Comparison of ENCODE assay signal across 19 mouse cellular contexts in the genomic region with DNA sequence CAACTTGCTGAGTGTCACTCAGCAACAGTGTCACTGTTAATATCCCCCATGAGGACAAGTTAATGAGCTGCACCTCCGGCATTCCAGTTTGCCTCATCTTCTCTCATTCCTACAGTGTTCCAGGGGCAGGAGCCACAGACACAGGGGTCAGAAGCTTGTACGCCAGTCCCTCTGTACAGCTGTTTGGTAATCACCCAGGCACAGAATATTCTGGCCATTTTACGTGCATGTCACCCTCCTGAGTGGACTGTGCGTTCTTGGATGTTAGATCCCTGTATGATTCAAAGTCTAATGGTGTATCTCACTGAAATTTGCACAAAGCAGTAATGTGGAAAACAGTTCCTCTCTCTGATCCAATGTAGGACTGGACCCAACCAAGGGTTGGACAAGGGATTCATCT.
DNase-seq lines count a peak whose midpoint lies in the region; ATAC-seq and TF ChIP-seq lines count a peak whose summit lies in the region.
"Had no signal": no experiment of that assay in that cellular context is flagged by ENCODE, and none has a peak within 500 bp of the region (broad histone marks: within the 10 kb centered on the region; RNA-seq: fewer than 3 reads in every experiment).

No protein-coding gene starts in this region.

- H3K27ac ChIP-seq in heart, adult 2 months = no peak overlapping the region
- peak overlapping the region; percentile 4; the same call in 1 of the 2 replicates for H3K27ac ChIP-seq in testis, adult 2 months (ENCODE audit: control insufficient read depth, insufficient read depth, low read depth, low read length)
- H3K27ac ChIP-seq in forebrain, embryonic 16.5 days (ENCODE audit: low read length) = no peak overlapping the region
- H3K27ac ChIP-seq: embryonic facial prominence, embryonic 10.5 days; embryonic facial prominence, embryonic 13.5 days; forebrain, embryonic 12.5 days; forebrain, embryonic 15.5 days; hindbrain, embryonic 10.5 days; hindbrain, embryonic 13.5 days; intestine, embryonic 15.5 days had no signal

- peak; percentile 32 for DNase-seq in gastrocnemius, adult 18-20 months (ENCODE audit: low spot score)
- no peak for DNase-seq in gastrocnemius, postnatal 36 days
- peak; percentile 23 for DNase-seq in heart, adult 8-10 months (ENCODE audit: low spot score)
- DNase-seq in heart, adult 2 months = no peak
- DNase-seq in left cerebral cortex, postnatal 10 days (ENCODE audit: extremely low spot score in 1 of 2, low spot score in 2 of 2) = no peak
- DNase-seq: cerebellum, postnatal 25 days; embryo, embryonic 11 days had no signal

- H3K27me3 ChIP-seq in heart, adult 2 months (ENCODE audit: control insufficient read depth, insufficient read depth, low read length) = no peaks in the 10 kb centered on the region
- no peaks in the 10 kb centered on the region for H3K27me3 ChIP-seq in testis, adult 2 months (ENCODE audit: control insufficient read depth, insufficient read depth, low read length)
- no peaks in the 10 kb centered on the region for H3K27me3 ChIP-seq in forebrain, embryonic 16.5 days (replicated peaks; ENCODE audit: control insufficient read depth, insufficient read depth, low read length)
- H3K27me3 ChIP-seq: embryonic facial prominence, embryonic 13.5 days; forebrain, embryonic 12.5 days; forebrain, embryonic 15.5 days; hindbrain, embryonic 13.5 days; intestine, embryonic 15.5 days; Patski had no signal

- ATAC-seq in forebrain, embryonic 16.5 days = no peak
- ATAC-seq: forebrain, embryonic 15.5 days; intestine, embryonic 15.5 days; Patski had no signal

- H3K4me3 ChIP-seq in heart, adult 2 months = no peak overlapping the region
- no peak overlapping the region for H3K4me3 ChIP-seq in testis, adult 2 months (ENCODE audit: control insufficient read depth, low read depth, low read length)
- no peak overlapping the region for H3K4me3 ChIP-seq in forebrain, embryonic 16.5 days (replicated peaks; ENCODE audit: low read length)
- H3K4me3 ChIP-seq: embryonic facial prominence, embryonic 10.5 days; embryonic facial prominence, embryonic 13.5 days; erythroblast, embryonic 14.5 days; forebrain, embryonic 12.5 days; forebrain, embryonic 15.5 days; hindbrain, embryonic 10.5 days; hindbrain, embryonic 13.5 days; intestine, embryonic 15.5 days had no signal

- no peak for TF ChIP-seq EP300 in heart, adult 2 months (IDR thresholded peaks at IDR 0.05; ENCODE audit: insufficient read depth, low read depth, low read length)

- H3K9me3 ChIP-seq in forebrain, embryonic 16.5 days (ENCODE audit: control insufficient read depth, low read length) = no peaks in the 10 kb centered on the region
- H3K9me3 ChIP-seq: embryonic facial prominence, embryonic 10.5 days; embryonic facial prominence, embryonic 13.5 days; forebrain, embryonic 12.5 days; forebrain, embryonic 15.5 days; hindbrain, embryonic 10.5 days; hindbrain, embryonic 13.5 days; intestine, embryonic 15.5 days had no signal

- no peaks in the 10 kb centered on the region for H3K36me3 ChIP-seq in heart, adult 2 months (ENCODE audit: control insufficient read depth, insufficient read depth, low read length)
- H3K36me3 ChIP-seq in testis, adult 2 months (ENCODE audit: control insufficient read depth, insufficient read depth, low read length) = no peaks in the 10 kb centered on the region
- no peaks in the 10 kb centered on the region for H3K36me3 ChIP-seq in forebrain, embryonic 16.5 days (ENCODE audit: control insufficient read depth, insufficient read depth)
- H3K36me3 ChIP-seq: embryonic facial prominence, embryonic 10.5 days; embryonic facial prominence, embryonic 13.5 days; forebrain, embryonic 12.5 days; forebrain, embryonic 15.5 days; hindbrain, embryonic 10.5 days; hindbrain, embryonic 13.5 days; intestine, embryonic 15.5 days had no signal

- TF ChIP-seq POLR2A in heart, adult 2 months (IDR thresholded peaks at IDR 0.05; ENCODE audit: insufficient read depth, low read depth, low read length) = no peak
- no peak for TF ChIP-seq POLR2A in testis, adult 2 months (IDR thresholded peaks at IDR 0.05; ENCODE audit: control insufficient read depth, low read depth, low read length)

- intact Hi-C loops in gastrocnemius, postnatal 36 days (cut with DNase I) = loop anchor here (5.0 kb wide), 1 partner anchor 69 kb away; no protein-coding TSS in a partner anchor
- intact Hi-C loops in heart, adult 2 months (cut with DNase I) = no loop called here
- intact Hi-C loops in left cerebral cortex, postnatal 10 days (cut with DNase I) = no loop called here

- 87% methylated on average over 4 of the region's 4 CpGs for WGBS in heart, adult 2 months
- 93% methylated on average over 4 of the region's 4 CpGs for WGBS in forebrain, embryonic 16.5 days

- H3K79me2 ChIP-seq in heart, adult 2 months (replicated peaks; ENCODE audit: control insufficient read depth, insufficient read depth, low read length) = no peaks in the 10 kb centered on the region

- TF ChIP-seq CTCF in heart, adult 2 months (IDR thresholded peaks at IDR 0.05) = no peak
- no peak for TF ChIP-seq CTCF in testis, adult 2 months (IDR thresholded peaks at IDR 0.05; ENCODE audit: control insufficient read depth, insufficient read depth, insufficient replicate concordance, low read depth, low read length)

- H3K4me1 ChIP-seq in heart, adult 2 months (ENCODE audit: control insufficient read depth, insufficient read depth, low read length) = no peaks in the 10 kb centered on the region; the same call in 1 of the 2 replicates
- no peaks in the 10 kb centered on the region for H3K4me1 ChIP-seq in testis, adult 2 months (ENCODE audit: control insufficient read depth, insufficient read depth, low read length)
- H3K4me1 ChIP-seq in forebrain, embryonic 16.5 days (replicated peaks; ENCODE audit: control insufficient read depth, insufficient read depth, low read length) = no peaks in the 10 kb centered on the region
- H3K4me1 ChIP-seq: embryonic facial prominence, embryonic 10.5 days; embryonic facial prominence, embryonic 13.5 days; forebrain, embryonic 12.5 days; forebrain, embryonic 15.5 days; hindbrain, embryonic 10.5 days; hindbrain, embryonic 13.5 days; intestine, embryonic 15.5 days had no signal

- no peak overlapping the region for H3K9ac ChIP-seq in heart, adult 2 months (ENCODE audit: low read depth, low read length)
- no peak overlapping the region for H3K9ac ChIP-seq in forebrain, embryonic 16.5 days (replicated peaks; ENCODE audit: low read depth, low read length)
- H3K9ac ChIP-seq: embryonic facial prominence, embryonic 13.5 days; forebrain, embryonic 12.5 days; forebrain, embryonic 15.5 days; hindbrain, embryonic 13.5 days; intestine, embryonic 15.5 days had no signal

- no peak overlapping the region for H3K4me2 ChIP-seq in forebrain, embryonic 16.5 days (ENCODE audit: low read length)
- H3K4me2 ChIP-seq: embryonic facial prominence, embryonic 13.5 days; forebrain, embryonic 12.5 days; forebrain, embryonic 15.5 days; heart, embryonic 11.5 days; hindbrain, embryonic 13.5 days; intestine, embryonic 15.5 days had no signal

Comparison
In these comparisons a context has a peak if more than half of its experiments do, and no peak if none do; other contexts are left out.
1. DNase-seq: peak in gastrocnemius, adult 18-20 months (single experiment) and heart, adult 8-10 months (single experiment); none in gastrocnemius, postnatal 36 days (0 of 2), heart, adult 2 months (0 of 2) and left cerebral cortex, postnatal 10 days (0 of 2).